8 mouse cellular contexts compared by ENCODE assay signal in genomic region chr5:136918655-136919472, GRCm38 (mm10). TPM values are rescaled to one million over a fixed set of nuclear protein-coding genes. Genes with fewer than 3 reads are reported as not detected.
A peak's percentile ranks its signal among the peaks of the same experiment; 100 is the strongest.
DNase-seq lines count a peak whose midpoint lies in the region; ATAC-seq and TF ChIP-seq lines count a peak whose summit lies in the region.

No protein-coding gene starts in this region.

- TF ChIP-seq EP300 in liver, postnatal 0 days (IDR thresholded peaks at IDR 0.05; ENCODE audit: low read depth) = no peak

- H3K27me3 ChIP-seq in forebrain, embryonic 14.5 days (replicated peaks; ENCODE audit: control insufficient read depth, insufficient read depth, low read length) = no peaks in the 10 kb centered on the region
- H3K27me3 ChIP-seq in liver, postnatal 0 days (ENCODE audit: insufficient read depth, low read length) = no peaks in the 10 kb centered on the region
- H3K27me3 ChIP-seq in neural tube, embryonic 14.5 days (ENCODE audit: control insufficient read depth, insufficient read depth, low read length) = no peaks in the 10 kb centered on the region
- no peaks in the 10 kb centered on the region for H3K27me3 ChIP-seq in testis, adult 2 months (ENCODE audit: control insufficient read depth, insufficient read depth, low read length)

- TF ChIP-seq POLR2A in testis, adult 2 months (IDR thresholded peaks at IDR 0.05; ENCODE audit: control insufficient read depth, low read depth, low read length) = peak; percentile 81; the same call in 1 of the 2 replicates

- no peak for TF ChIP-seq CTCF in liver, postnatal 0 days (IDR thresholded peaks at IDR 0.05; ENCODE audit: low read depth)
- TF ChIP-seq CTCF in testis, adult 2 months (IDR thresholded peaks at IDR 0.05; ENCODE audit: control insufficient read depth, insufficient read depth, insufficient replicate concordance, low read depth, low read length) = no peak

- H3K4me1 ChIP-seq in ES-E14 (ENCODE audit: control insufficient read depth in 2 of 2, insufficient read depth in 2 of 2, low read length in 2 of 2, poor library complexity in 1 of 2) = peaks cover 1 to 16% of the 10 kb centered on the region in 2 experiments; a peak in 2 of 4 replicates
- H3K4me1 ChIP-seq in forebrain, embryonic 14.5 days (ENCODE audit: control insufficient read depth, insufficient read depth, low read length) = no peaks in the 10 kb centered on the region
- H3K4me1 ChIP-seq in liver, postnatal 0 days (ENCODE audit: insufficient read depth) = peaks cover 7% of the 10 kb centered on the region
- H3K4me1 ChIP-seq in neural tube, embryonic 14.5 days (ENCODE audit: control insufficient read depth, insufficient read depth, low read length) = peaks cover 4% of the 10 kb centered on the region; the same call in 1 of the 2 replicates
- H3K4me1 ChIP-seq in testis, adult 2 months (ENCODE audit: control insufficient read depth, insufficient read depth, low read length) = peaks cover 10% of the 10 kb centered on the region

- peak; percentile 72 for DNase-seq in ES-E14 (ENCODE audit: low read depth, low spot score)
- DNase-seq in cerebellum, adult 11 months = peak; percentile 71
- peak; percentile 95 for DNase-seq in forebrain, embryonic 14.5 days (ENCODE audit: low spot score)
- DNase-seq in heart, postnatal 25 days (ENCODE audit: low spot score) = peak; percentile 59
- peak; percentile 80 for DNase-seq in layer of hippocampus, adult 11-12 months (ENCODE audit: low spot score)
- DNase-seq in liver, postnatal 0 days = peak; percentile 76

- peak overlapping the region; percentile 20 for H3K27ac ChIP-seq in ES-E14 (ENCODE audit: insufficient read depth, low read depth, low read length, poor library complexity, severe bottlenecking)
- 0 out of 2 replicates have a peak overlapping the region, but pooled peaks have one; percentile 41 for H3K27ac ChIP-seq in forebrain, embryonic 14.5 days (ENCODE audit: low read depth, low read length)
- 0 out of 2 replicates have a peak overlapping the region, but pooled peaks have one; percentile 31 for H3K27ac ChIP-seq in liver, postnatal 0 days (ENCODE audit: low read depth)
- H3K27ac ChIP-seq in neural tube, embryonic 14.5 days (ENCODE audit: low read depth, low read length) = peak overlapping the region; percentile 67
- H3K27ac ChIP-seq in testis, adult 2 months (ENCODE audit: control insufficient read depth, insufficient read depth, low read depth, low read length) = peak overlapping the region; percentile 98

- peaks cover 14% of the 10 kb centered on the region; the same call in 1 of the 2 replicates for H3K36me3 ChIP-seq in ES-E14 (ENCODE audit: control insufficient read depth, insufficient read depth, low read length, poor library complexity, severe bottlenecking)
- H3K36me3 ChIP-seq in forebrain, embryonic 14.5 days (ENCODE audit: control insufficient read depth, insufficient read depth, low read length) = peaks cover under 1% of the 10 kb centered on the region; the same call in 1 of the 2 replicates
- no peaks in the 10 kb centered on the region for H3K36me3 ChIP-seq in liver, postnatal 0 days (replicated peaks; ENCODE audit: insufficient read depth, low read length)
- H3K36me3 ChIP-seq in neural tube, embryonic 14.5 days (ENCODE audit: control insufficient read depth, insufficient read depth, low read length) = no peaks in the 10 kb centered on the region
- H3K36me3 ChIP-seq in testis, adult 2 months (ENCODE audit: control insufficient read depth, insufficient read depth, low read length) = peaks cover 12% of the 10 kb centered on the region

- H3K4me2 ChIP-seq in forebrain, embryonic 14.5 days (ENCODE audit: low read length) = peak overlapping the region; percentile 78
- H3K4me2 ChIP-seq in liver, postnatal 0 days (ENCODE audit: low read depth, low read length) = peak overlapping the region; percentile 93
- H3K4me2 ChIP-seq in neural tube, embryonic 14.5 days (ENCODE audit: low read depth, low read length) = peak overlapping the region; percentile 83

- H3K9ac ChIP-seq in ES-E14 (ENCODE audit: insufficient read depth, low read depth, low read length, poor library complexity, severe bottlenecking) = peak overlapping the region; percentile 56
- peak overlapping the region; percentile 73 for H3K9ac ChIP-seq in forebrain, embryonic 14.5 days (ENCODE audit: low read length)
- peak overlapping the region; percentile 58 for H3K9ac ChIP-seq in liver, postnatal 0 days (replicated peaks)
- peak overlapping the region; percentile 69 for H3K9ac ChIP-seq in neural tube, embryonic 14.5 days (replicated peaks; ENCODE audit: low read depth, low read length)

- H3K4me3 ChIP-seq in ES-E14 (ENCODE audit: insufficient read depth in 1 of 2, low read depth in 1 of 2, low read length in 2 of 2, poor library complexity in 1 of 2, severe bottlenecking in 1 of 2) = peak overlapping the region; percentile 69 to 86
- H3K4me3 ChIP-seq in forebrain, embryonic 14.5 days (ENCODE audit: low read depth, low read length) = peak overlapping the region; percentile 53
- peak overlapping the region; percentile 51 for H3K4me3 ChIP-seq in liver, postnatal 0 days (ENCODE audit: low read depth, low read length)
- H3K4me3 ChIP-seq in neural tube, embryonic 14.5 days (ENCODE audit: low read depth, low read length) = peak overlapping the region; percentile 55
- peak overlapping the region; percentile 91 for H3K4me3 ChIP-seq in testis, adult 2 months (ENCODE audit: control insufficient read depth, low read depth, low read length)

- intact Hi-C loops in heart, postnatal 25 days (cut with DNase I) = no loop called here

- in situ Hi-C loops in ES-E14 (cut with MboI; ENCODE audit: low sequenced_read_pairs in 2 of 2, unreplicated experiment in 2 of 2) = no loop called here

- 4% methylated on average over 38 of the region's 38 CpGs for WGBS in forebrain, embryonic 14.5 days
- WGBS in liver, postnatal 0 days (ENCODE audit: insufficient replicate concordance) = 3% methylated on average over 38 of the region's 38 CpGs
- WGBS in neural tube, embryonic 14.5 days = 3% methylated on average over 38 of the region's 38 CpGs

- ATAC-seq in forebrain, embryonic 14.5 days = peak; percentile 92
- peak; percentile 87 for ATAC-seq in liver, postnatal 0 days
- ATAC-seq in neural tube, embryonic 14.5 days (ENCODE audit: low read depth) = peak; percentile 90

- H3K9me3 ChIP-seq in ES-E14 (ENCODE audit: control insufficient read depth, insufficient read depth, low read depth, low read length) = no peaks in the 10 kb centered on the region
- H3K9me3 ChIP-seq in forebrain, embryonic 14.5 days (replicated peaks; ENCODE audit: control insufficient read depth, low read length) = no peaks in the 10 kb centered on the region
- no peaks in the 10 kb centered on the region for H3K9me3 ChIP-seq in liver, postnatal 0 days (ENCODE audit: low read length)
- no peaks in the 10 kb centered on the region for H3K9me3 ChIP-seq in neural tube, embryonic 14.5 days (ENCODE audit: control insufficient read depth, low read length)

TF ChIP-seq in ES-E14, 5 proteins besides CTCF, POLR2A, EP300 and RAD21:
- TF ChIP-seq HCFC1 (IDR thresholded peaks at IDR 0.05; ENCODE audit: borderline replicate concordance, insufficient read depth, low read length) (peak; percentile 95), CHD2 (IDR thresholded peaks at IDR 0.05; ENCODE audit: low read depth, low read length) (peak; percentile 55), MAFK (IDR thresholded peaks at IDR 0.05; ENCODE audit: insufficient read depth, low read depth, low read length) (no peak), ZC3H11A (IDR thresholded peaks at IDR 0.05; ENCODE audit: borderline replicate concordance, low read depth, low read length) (no peak), ZNF384 (IDR thresholded peaks at IDR 0.05; ENCODE audit: low read depth, low read length) (no peak)

RNA-seq across cellular contexts. Expression of gene Ift22, which starts 10.9 kb away (rescaled TPM):
- total RNA-seq in ES-E14 (2012; rRNA removed) = 15.9 and 18.3 TPM in 2 replicates
- 137 and 158 TPM in 2 replicates for polyA plus RNA-seq in forebrain, embryonic 14.5 days (2014; fragmentation: Nextera tagmentation; extraction: Ambion mirVana)
- total RNA-seq in heart, postnatal 25 days (2021) = 1 to 10 TPM; 8.8 to 8.9 TPM
- polyA plus RNA-seq in liver, postnatal 0 days (2015; fragmentation: Nextera tagmentation; extraction: Ambion mirVana) = 9.8 and 11.5 TPM in 2 replicates
- 113 and 119 TPM in 2 replicates for polyA plus RNA-seq in neural tube, embryonic 14.5 days (2014; fragmentation: Nextera tagmentation; extraction: Ambion mirVana)
- polyA plus RNA-seq in testis, adult 2 months (2012; rRNA removed) = 133 TPM in 2 replicates

RNA-seq across cellular contexts. Expression of gene Fis1, which starts 34.2 kb away (rescaled TPM):
- total RNA-seq in ES-E14 (2012; rRNA removed) = 106 and 114 TPM in 2 replicates
- polyA plus RNA-seq in forebrain, embryonic 14.5 days (2014; fragmentation: Nextera tagmentation; extraction: Ambion mirVana) = 432 and 495 TPM in 2 replicates
- total RNA-seq in heart, postnatal 25 days (2021) = 100 to 1,000 TPM; 172 to 177 TPM
- 173 and 176 TPM in 2 replicates for polyA plus RNA-seq in liver, postnatal 0 days (2015; fragmentation: Nextera tagmentation; extraction: Ambion mirVana)
- polyA plus RNA-seq in neural tube, embryonic 14.5 days (2014; fragmentation: Nextera tagmentation; extraction: Ambion mirVana) = 409 and 414 TPM in 2 replicates
- polyA plus RNA-seq in testis, adult 2 months (2012; rRNA removed) = 71.3 and 76.5 TPM in 2 replicates

RNA-seq across cellular contexts. Expression of gene Col26a1, which starts 35.9 kb away (rescaled TPM):
- 2.9 and 5.8 TPM in 2 replicates for total RNA-seq in ES-E14 (2012; rRNA removed)
- polyA plus RNA-seq in forebrain, embryonic 14.5 days (2014; fragmentation: Nextera tagmentation; extraction: Ambion mirVana) = 8.8 and 12.4 TPM in 2 replicates
- 1 to 10 TPM; 2.7 to 2.8 TPM for total RNA-seq in heart, postnatal 25 days (2021)
- polyA plus RNA-seq in liver, postnatal 0 days (2015; fragmentation: Nextera tagmentation; extraction: Ambion mirVana) = 0.12 TPM in 1 of 2 replicates, not detected in the other
- 12.6 and 22.7 TPM in 2 replicates for polyA plus RNA-seq in neural tube, embryonic 14.5 days (2014; fragmentation: Nextera tagmentation; extraction: Ambion mirVana)
- polyA plus RNA-seq in testis, adult 2 months (2012; rRNA removed) = 134 and 135 TPM in 2 replicates

RNA-seq across cellular contexts. Expression of gene Cldn15, which starts 47.6 kb away (rescaled TPM):
- total RNA-seq in ES-E14 (2012; rRNA removed) = 0.94 and 1.4 TPM in 2 replicates
- polyA plus RNA-seq in forebrain, embryonic 14.5 days (2014; fragmentation: Nextera tagmentation; extraction: Ambion mirVana) = 0.11 TPM in 1 of 2 replicates, not detected in the other
- total RNA-seq in heart, postnatal 25 days (2021) = 10 to 100 TPM in 1 of 2 experiments, 1 to 10 TPM in 1; 8.9 to 10.4 TPM
- polyA plus RNA-seq in liver, postnatal 0 days (2015; fragmentation: Nextera tagmentation; extraction: Ambion mirVana) = 6.7 and 7.0 TPM in 2 replicates
- polyA plus RNA-seq in neural tube, embryonic 14.5 days (2014; fragmentation: Nextera tagmentation; extraction: Ambion mirVana) = 0.12 and 0.39 TPM in 2 replicates
- 0.25 and 0.58 TPM in 2 replicates for polyA plus RNA-seq in testis, adult 2 months (2012; rRNA removed)

Comparison
In these comparisons a context has a peak if more than half of its experiments do, and no peak if none do; other contexts are left out.
1. Peak in every context shown above with its lines: DNase-seq, ATAC-seq, H3K4me3 ChIP-seq and H3K27ac ChIP-seq.
2. H3K27ac ChIP-seq: peak in every context shown above with its lines; median percentile 98 in testis, adult 2 months; 67 in neural tube, embryonic 14.5 days; 41 in forebrain, embryonic 14.5 days; 31 in liver, postnatal 0 days; 20 in ES-E14.